Mouse (Mus musculus) bone marrow macrophage, adult 2 months (primary cell): ENCODE data around the gene Mrps12. TPM values are rescaled to one million over a fixed set of nuclear protein-coding genes. Genes with fewer than 3 reads are reported as not detected.
"Not testable (repeated sequence)": the region's sequence is repeated elsewhere in the genome, so short reads cannot be mapped to it uniquely, and the experiment has no call there.

Source experiments
- H3K27ac ChIP-seq: 2 replicates; pipeline ENCODE4 v1.5.1; 2012; ENCODE audit warnings: low read depth, low read length; ENCODE audit not compliant: insufficient read depth
- H3K4me1 ChIP-seq: 2 replicates; pipeline ENCODE4 v1.6.1; 2012; ENCODE audit warnings: low read length; ENCODE audit not compliant: control insufficient read depth, insufficient read depth
- H3K4me3 ChIP-seq: 2 replicates; pipeline ENCODE4 v1.5.1; 2012; ENCODE audit warnings: mild to moderate bottlenecking, low read length, moderate library complexity; ENCODE audit not compliant: insufficient read depth
- CTCF ChIP-seq: IDR thresholded peaks from 2 replicates; pipeline ENCODE4 v1.5.1; 2012; ENCODE audit warnings: low read depth, mild to moderate bottlenecking, low read length, moderate library complexity
- POLR2A ChIP-seq: IDR thresholded peaks from 2 replicates; pipeline ENCODE4 v1.6.1; 2012; ENCODE audit warnings: mild to moderate bottlenecking, low read depth, low read length, borderline replicate concordance
- polyA plus RNA-seq: library from polyadenylated mRNA; stranded (reverse); fragments of >200 nt; gene quantifications from 2 replicates; pipeline ENCODE4 v1.2.4, GENCODE M21; 2012; ENCODE audit not compliant: missing spikeins, insufficient read depth, insufficient read length

The Mrps12 gene
- polyA plus RNA-seq, 1 experiment, result 39.5 TPM

DNA sequence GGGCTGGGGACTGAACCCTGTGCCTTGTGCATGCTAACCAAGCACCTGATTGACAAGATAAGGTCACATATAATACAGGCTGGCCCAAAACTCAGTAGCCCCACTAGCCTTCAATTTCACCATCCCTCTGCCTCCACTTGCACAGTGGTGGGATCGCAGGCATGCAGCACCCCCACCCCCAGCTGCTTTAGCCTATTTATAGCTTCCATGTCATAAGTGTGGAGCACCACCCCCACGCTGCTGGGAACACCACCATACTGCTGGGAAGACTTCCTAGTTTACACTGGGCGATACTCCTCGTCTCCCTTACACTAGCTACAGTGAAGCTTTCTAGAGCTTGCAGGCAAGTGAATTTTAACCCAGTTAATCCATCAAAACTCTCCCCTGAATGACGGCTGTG is 27.0 kb downstream of the Mrps12 start:
- no peak for TF ChIP-seq POLR2A
- no peak for TF ChIP-seq CTCF
- Histone ChIP-seq H3K27ac (no peak overlapping the region), H3K4me1 (peaks cover 2% of the 10 kb centered on the region), H3K4me3 (no peak overlapping the region)

DNA sequence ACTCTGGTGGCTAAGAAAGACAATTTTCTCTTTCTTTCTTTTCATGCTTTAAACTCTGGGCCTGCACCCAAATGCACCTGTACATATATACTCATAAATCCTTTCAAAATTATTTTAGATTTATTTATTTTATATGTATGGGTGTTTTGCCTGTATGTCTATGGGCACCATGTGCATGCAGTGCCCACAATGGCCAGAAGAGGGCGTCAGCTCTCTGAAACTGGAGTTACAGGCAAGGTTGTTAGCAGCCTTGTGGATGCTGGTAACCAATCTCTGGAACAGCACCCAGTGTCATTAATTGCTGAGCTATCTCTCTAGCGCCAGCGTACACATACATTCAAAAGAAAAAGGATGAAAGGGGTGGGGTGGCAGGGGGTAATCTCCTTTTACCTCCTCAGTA is 30.7 kb downstream of the Mrps12 start:
- no peak overlapping the region for H3K27ac ChIP-seq
- no peak overlapping the region for H3K4me3 ChIP-seq
- TF ChIP-seq POLR2A (no peak), CTCF (no peak)
- peaks cover 4% of the 10 kb centered on the region for H3K4me1 ChIP-seq

DNA sequence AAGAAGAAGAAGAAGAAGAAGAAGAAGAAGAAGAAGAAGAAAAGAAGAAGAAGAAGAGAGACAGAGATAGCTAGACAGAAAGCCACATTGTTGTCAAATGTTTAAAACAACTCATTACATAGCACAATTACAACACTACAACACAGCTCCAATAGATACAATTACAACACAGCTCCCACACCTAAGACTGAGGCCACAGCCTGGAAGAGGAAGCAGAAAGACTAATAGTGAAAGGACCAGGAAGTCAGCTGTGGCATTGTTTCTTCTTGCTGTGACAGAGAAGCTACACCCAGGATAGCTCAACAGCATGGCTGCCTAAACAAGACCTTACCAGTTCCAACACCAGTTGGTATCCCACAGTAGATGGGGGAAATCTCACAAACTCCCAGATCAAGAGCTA is 32.2 kb downstream of the Mrps12 start:
- peaks cover 4% of the 10 kb centered on the region for H3K4me1 ChIP-seq
- TF ChIP-seq POLR2A (no peak), CTCF (no peak)
- H3K27ac ChIP-seq, result no peak overlapping the region
- H3K4me3 ChIP-seq, result no peak overlapping the region

DNA sequence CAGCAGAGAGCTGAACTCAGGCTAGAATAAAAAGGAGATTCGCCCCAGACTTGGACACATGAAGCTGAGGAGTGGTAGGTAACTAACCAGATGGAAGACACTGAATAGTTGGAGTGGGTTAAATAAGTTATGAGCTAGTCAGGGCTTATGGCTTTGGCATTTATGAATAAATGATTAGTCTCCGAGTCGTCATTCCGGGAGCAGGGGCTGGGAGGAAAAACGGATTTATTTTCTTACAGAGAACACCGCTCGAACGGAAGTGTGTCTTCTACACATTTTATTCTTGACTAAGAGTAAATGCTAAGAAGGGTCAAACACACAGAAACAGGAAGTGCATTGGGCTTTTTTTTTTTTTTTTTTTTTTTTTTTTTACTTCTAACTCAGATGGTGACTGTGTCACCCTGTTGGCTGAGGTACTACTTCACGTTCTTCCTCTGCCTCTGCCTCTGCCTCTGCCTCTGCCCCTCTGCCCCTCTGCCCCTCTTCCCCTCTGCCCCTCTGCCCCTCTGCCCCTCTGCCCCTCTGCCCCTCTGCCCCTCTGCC is 38.9 kb downstream of the Mrps12 start:
- no peak overlapping the region for H3K27ac ChIP-seq
- no peak for TF ChIP-seq CTCF
- TF ChIP-seq POLR2A, result no peak
- H3K4me3 ChIP-seq, result no peak overlapping the region
- H3K4me1 ChIP-seq, result peaks cover 7% of the 10 kb centered on the region

DNA sequence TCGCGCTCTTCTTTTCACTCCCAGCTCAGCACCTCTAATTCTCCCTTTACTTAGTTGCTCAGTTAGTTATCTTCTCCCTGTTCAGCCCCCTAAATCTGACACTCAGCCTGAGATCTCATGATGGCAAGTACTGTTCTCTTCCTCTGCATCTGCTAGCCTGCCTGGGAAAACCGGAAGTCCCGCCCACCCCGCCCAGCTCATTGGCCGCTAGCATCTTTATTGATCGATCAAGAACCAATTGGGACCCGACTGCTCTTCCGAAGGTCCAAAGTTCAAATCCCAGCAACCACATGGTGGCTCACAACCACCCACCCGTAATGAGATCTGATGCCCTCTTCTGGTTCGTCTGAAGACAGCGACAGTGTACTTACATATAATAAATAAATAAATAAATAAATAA is 40.3 kb downstream of the Mrps12 start:
- not testable (repeated sequence) for H3K4me1 ChIP-seq, H3K4me3 ChIP-seq, H3K27ac ChIP-seq

DNA sequence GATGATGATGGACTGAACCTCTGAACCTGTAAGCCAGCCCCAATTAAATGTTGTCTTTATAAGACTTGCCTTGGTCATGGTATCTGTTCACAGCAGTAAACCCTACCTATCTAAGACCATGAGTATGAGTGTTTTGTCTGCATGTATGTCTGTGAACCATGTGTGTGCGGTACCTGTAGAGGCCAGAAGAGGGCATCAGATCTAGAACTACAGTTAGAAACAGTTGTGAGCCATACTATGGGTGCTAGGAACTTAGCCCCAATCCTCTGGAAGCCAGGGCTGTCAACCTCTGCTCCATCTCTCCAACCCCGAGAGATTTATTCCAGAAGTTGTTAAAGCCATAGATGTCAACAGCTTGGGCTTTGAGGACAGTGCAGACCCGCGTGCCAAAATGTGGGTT is 41.4 kb downstream of the Mrps12 start:
- peaks cover 7% of the 10 kb centered on the region for H3K4me1 ChIP-seq
- H3K4me3 ChIP-seq, result no peak overlapping the region
- no peak overlapping the region for H3K27ac ChIP-seq
- TF ChIP-seq POLR2A, result no peak
- TF ChIP-seq CTCF, result no peak

DNA sequence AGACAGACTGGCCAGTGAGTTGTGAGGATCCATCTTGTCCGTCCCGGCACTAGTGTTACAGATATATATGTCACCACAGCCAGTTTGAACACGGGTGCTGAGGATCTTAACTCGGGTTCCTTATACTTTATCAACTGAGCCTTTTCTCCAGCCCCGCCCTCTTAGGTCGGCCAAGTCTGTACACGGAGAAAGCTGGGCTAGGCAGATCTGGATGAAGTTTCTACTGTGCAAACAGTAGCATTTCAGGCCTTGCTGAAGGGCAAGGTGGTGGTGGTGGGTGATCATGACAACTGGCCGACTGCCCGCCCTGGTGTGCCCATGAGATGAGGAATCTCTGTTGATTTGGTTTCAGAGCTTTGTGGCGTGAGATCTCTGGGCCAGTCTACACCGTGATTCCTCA is 44.3 kb downstream of the Mrps12 start:
- no peak for TF ChIP-seq POLR2A
- TF ChIP-seq CTCF, result no peak
- peaks cover under 1% of the 10 kb centered on the region; the same call in 1 of the 2 replicates for H3K4me1 ChIP-seq
- H3K27ac ChIP-seq, result no peak overlapping the region

DNA sequence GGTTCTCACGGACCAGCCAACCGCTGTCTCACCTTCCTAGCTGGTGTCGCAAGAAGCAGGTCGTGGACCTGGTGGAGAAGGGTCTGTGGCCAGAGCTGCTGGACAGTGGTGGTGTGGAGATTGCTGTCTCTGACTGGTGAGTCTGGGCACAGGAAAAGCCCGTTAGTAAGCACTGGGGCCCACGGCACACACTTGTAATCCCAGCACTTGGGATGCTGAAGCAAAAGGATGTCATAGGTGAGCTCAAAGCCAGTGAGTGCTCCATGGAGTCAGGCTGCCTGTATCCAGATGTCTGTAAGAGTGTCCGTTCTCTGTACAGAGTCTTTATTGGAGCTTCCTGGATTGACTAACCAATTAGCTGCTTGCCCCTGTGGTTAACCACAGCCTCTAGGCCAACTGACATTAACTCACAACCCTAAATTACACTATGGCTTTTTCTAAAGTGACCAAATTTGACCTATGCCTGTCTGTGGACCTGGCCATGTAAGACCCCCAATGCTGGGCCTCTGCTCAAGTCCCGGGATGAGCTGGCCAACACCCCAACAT is 46.6 kb downstream of the Mrps12 start:
- TF ChIP-seq CTCF, result no peak
- TF ChIP-seq POLR2A, result no peak

More for the DNA sequence above, 44.3 kb downstream of the Mrps12 start:
- no peak overlapping the region for H3K4me3 ChIP-seq

DNA sequence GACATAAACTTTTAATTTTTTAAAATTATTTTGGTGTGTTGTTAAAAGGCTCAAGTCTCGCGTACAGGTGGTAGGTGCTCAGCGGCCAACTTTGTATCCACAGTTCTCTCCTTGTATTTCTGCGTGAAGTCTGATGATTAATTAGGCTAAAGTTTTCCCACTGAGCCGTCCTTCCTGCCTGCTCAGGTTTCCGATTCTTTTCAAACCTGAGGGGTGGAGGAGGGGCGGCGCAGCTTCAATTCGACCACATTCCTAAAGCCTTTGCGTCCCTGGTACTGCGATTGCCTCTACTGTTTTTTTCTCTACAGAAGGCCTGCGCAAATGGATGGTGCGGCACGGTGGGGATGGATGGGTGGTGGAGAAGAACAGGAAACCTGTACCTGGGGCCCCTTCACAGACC is 47.2 kb downstream of the Mrps12 start:
- TF ChIP-seq CTCF (no peak), POLR2A (no peak)
- Histone ChIP-seq H3K4me1 (no peaks in the 10 kb centered on the region), H3K27ac (no peak overlapping the region), H3K4me3 (no peak overlapping the region)

More for the DNA sequence above, 46.6 kb downstream of the Mrps12 start:
- Histone ChIP-seq H3K4me1 (no peaks in the 10 kb centered on the region), H3K27ac (no peak overlapping the region), H3K4me3 (no peak overlapping the region)

DNA sequence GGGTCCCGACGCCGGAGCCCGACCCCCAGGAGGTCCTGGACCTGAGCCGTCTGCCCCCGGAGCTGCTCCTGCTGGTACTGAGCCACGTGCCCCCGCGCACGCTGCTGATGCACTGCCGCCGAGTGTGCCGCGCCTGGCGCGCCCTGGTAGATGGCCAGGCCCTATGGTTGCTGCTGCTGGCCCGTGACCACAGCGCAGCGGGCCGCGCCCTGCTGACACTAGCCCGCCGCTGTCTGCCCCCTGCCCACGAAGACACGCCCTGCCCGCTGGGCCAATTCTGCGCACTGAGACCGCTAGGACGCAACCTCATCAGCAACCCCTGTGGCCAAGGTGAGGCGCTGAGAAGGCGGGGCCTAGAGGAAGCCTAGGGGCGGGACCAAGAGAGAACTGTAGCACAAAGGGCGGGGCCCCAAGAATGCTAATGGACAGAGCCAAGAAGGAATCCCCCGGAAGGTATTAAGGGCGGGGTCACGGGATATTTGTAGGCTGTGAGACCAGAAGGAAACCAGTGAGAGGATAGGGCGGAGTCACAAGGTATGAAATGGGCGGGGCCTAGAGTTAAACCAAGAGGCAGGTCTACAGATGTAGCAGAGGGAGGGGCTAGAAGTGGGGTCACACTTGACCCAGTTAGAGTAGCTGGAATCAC is 48.2 kb downstream of the Mrps12 start:
- no peak for TF ChIP-seq POLR2A
- TF ChIP-seq CTCF, result no peak
- Histone ChIP-seq H3K27ac (no peak overlapping the region), H3K4me1 (no peaks in the 10 kb centered on the region), H3K4me3 (peak overlapping the region; percentile 53)
